Mouse (Mus musculus): ENCODE results near the gene Gramd1b.

DNA sequence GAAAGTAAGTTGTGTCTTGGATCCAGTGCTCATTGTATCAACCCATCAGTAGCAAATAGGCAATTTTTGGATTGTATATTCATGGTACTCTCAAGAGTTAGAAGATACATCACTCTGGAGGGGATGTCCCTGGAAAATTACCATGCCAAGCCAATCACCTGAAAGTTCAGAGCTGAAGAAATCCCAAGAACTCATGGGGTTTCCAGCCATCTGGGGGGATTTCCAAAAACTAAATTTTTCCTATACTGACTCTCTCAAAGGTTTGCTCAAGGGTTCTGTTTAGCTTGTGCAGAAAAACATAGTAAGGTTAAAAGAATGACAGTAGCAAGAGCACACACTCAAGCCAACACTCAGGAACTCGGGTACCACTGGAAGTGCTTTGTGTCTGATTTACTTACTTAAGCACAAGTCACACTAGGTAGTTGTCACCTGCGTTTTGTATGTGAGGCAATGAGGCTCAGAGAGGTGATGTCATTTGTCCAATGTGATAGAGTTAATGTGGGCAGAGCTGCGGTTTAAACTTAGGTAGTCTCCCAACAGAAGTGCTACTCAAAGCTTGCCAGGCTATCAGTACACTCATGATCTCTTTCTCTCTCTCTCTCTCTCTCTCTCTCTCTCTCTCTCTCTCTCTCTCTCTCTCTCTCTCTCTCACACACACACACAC, 6.0 kb upstream of the Gramd1b start:
- TF ChIP-seq POLR2A (IDR thresholded peaks at IDR 0.05; ENCODE audit: insufficient read depth, low read depth, low read length) = no peak
- TF ChIP-seq CTCF (IDR thresholded peaks at IDR 0.05; ENCODE audit: insufficient read depth, low read depth, low read length) = no peak
